Mouse (Mus musculus) heart, embryonic 16.5 days (tissue): ENCODE data around the gene BC017158. TPM values are rescaled to one million over a fixed set of nuclear protein-coding genes. Genes with fewer than 3 reads are reported as not detected.
A peak's percentile ranks its signal among the peaks of the same experiment; 100 is the strongest.

Source experiments
- ATAC-seq: fragments of 200-750 bp; cut with Nextera tagmentation; replicated peaks from 2 replicates; pipeline ENCODE4 v1.8.0; 2017; ENCODE audit warnings: moderate number of reproducible peaks; ENCODE audit not compliant: insufficient read depth, low FRiP score; ENCODE audit errors: extremely low read depth
- H3K27ac ChIP-seq: fragments of 300-500 bp; sonication (generic); 2 replicates; pipeline ENCODE4 v1.5.1; 2014; ENCODE audit warnings: mild to moderate bottlenecking, low read length, control low read depth, moderate library complexity
- H3K27me3 ChIP-seq: fragments of 300-500 bp; sonication (generic); 2 replicates; pipeline ENCODE4 v1.6.1; 2014; ENCODE audit warnings: low read length, mixed read lengths; ENCODE audit not compliant: control insufficient read depth, insufficient read depth
- H3K36me3 ChIP-seq: fragments of 300-500 bp; sonication (generic); 2 replicates; pipeline ENCODE4 v1.6.1; 2014; ENCODE audit not compliant: control insufficient read depth, insufficient read depth
- H3K4me1 ChIP-seq: fragments of 300-500 bp; sonication (generic); 2 replicates; pipeline ENCODE4 v1.6.1; 2014; ENCODE audit warnings: low read length, mixed read lengths; ENCODE audit not compliant: control insufficient read depth, insufficient read depth
- H3K4me2 ChIP-seq: fragments of 300-500 bp; sonication (generic); 2 replicates; pipeline ENCODE4 v1.6.1; 2014; ENCODE audit warnings: low read depth, mild to moderate bottlenecking, control low read depth, low read length
- H3K4me3 ChIP-seq: fragments of 300-500 bp; sonication (generic); 2 replicates; pipeline ENCODE4 v1.5.1; 2014; ENCODE audit warnings: mild to moderate bottlenecking, control low read depth, low read length
- H3K9ac ChIP-seq: fragments of 300-500 bp; sonication (generic); 2 replicates; pipeline ENCODE4 v1.6.1; 2014; ENCODE audit warnings: low read length, control low read depth
- H3K9me3 ChIP-seq: fragments of 300-500 bp; sonication (generic); replicated peaks from 2 replicates; pipeline ENCODE4 v1.6.1; 2016; ENCODE audit warnings: low read length; ENCODE audit not compliant: control insufficient read depth
- WGBS: fragments of 180-500 bp; shearing (Covaris S2); extraction: QIAGEN DNeasy Blood & Tissue Kit; methylation state at CpG from one replicate; pipeline ENCODE4 v1.1.7; 2014; 5-methylcytosine and 5-hydroxymethylcytosine counted together
- polyA plus RNA-seq: library from polyadenylated mRNA; unstranded; fragments of >200 nt; fragmentation: Nextera tagmentation; extraction: Ambion mirVana; gene quantifications from 2 replicates; pipeline ENCODE4 v1.2.1, GENCODE M21; 2015

BC017158 gene
- polyA plus RNA-seq, 1 experiment from 2014 or later = 14.2 TPM

DNA sequence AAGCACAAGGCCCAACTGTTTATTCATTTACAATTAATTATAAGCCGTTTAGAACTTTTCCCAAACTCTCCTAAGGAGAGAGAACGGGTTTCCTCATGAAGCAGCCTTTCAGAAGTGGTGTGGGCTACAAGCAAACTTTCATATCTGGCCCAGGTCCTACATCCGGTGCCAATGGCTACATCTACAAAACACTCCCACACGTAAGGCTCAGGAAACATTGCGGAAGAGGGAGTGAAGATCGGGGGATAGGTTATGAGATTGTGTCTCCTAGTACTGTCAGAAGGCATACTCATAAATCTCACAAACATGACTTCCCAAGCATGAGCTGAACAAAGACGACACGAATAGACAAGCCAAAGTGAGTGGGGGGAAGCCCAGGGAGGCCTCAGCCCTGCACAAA lies 13.8 kb upstream of the BC017158 start:
- Histone ChIP-seq H3K27me3 (no peaks in the 10 kb centered on the region), H3K9ac (no peak overlapping the region), H3K4me1 (peaks cover 9% of the 10 kb centered on the region), H3K9me3 (no peaks in the 10 kb centered on the region), H3K27ac (no peak overlapping the region), H3K36me3 (no peaks in the 10 kb centered on the region), H3K4me2 (no peak overlapping the region), H3K4me3 (no peak overlapping the region)
- no peak for ATAC-seq
- 62% methylated on average over 8 of the region's 8 CpGs for WGBS

- Histone ChIP-seq H3K27ac (no peak overlapping the region), H3K9me3 (no peaks in the 10 kb centered on the region), H3K36me3 (no peaks in the 10 kb centered on the region), H3K4me1 (peaks cover 9% of the 10 kb centered on the region), H3K4me3 (no peak overlapping the region), H3K9ac (no peak overlapping the region), H3K4me2 (no peak overlapping the region), H3K27me3 (no peaks in the 10 kb centered on the region)
- WGBS = 62% methylated on average over 3 of the region's 3 CpGs
- ATAC-seq = no peak
Observed at GRCm38 (mm10) chr7:128311263-128311662, 13.3 kb upstream of the BC017158 start.

GRCm38 (mm10) chr7:128310229-128310688 lies 12.3 kb upstream of the BC017158 start:
- Histone ChIP-seq H3K27ac (no peak overlapping the region), H3K9ac (no peak overlapping the region), H3K9me3 (no peaks in the 10 kb centered on the region), H3K36me3 (no peaks in the 10 kb centered on the region), H3K27me3 (no peaks in the 10 kb centered on the region), H3K4me3 (no peak overlapping the region), H3K4me2 (no peak overlapping the region), H3K4me1 (peaks cover 9% of the 10 kb centered on the region)
- WGBS = 17% methylated on average over 8 of the region's 8 CpGs
- ATAC-seq = no peak

- 43% methylated on average over 1 of the region's 1 CpGs for WGBS
- Histone ChIP-seq H3K4me3 (no peak overlapping the region), H3K9ac (no peak overlapping the region), H3K27ac (no peak overlapping the region), H3K9me3 (no peaks in the 10 kb centered on the region), H3K4me2 (no peak overlapping the region), H3K27me3 (no peaks in the 10 kb centered on the region), H3K4me1 (peaks cover 9% of the 10 kb centered on the region), H3K36me3 (no peaks in the 10 kb centered on the region)
- no peak for ATAC-seq
Observed at GRCm38 (mm10) chr7:128309776-128310175, 11.8 kb upstream of the BC017158 start.

DNA sequence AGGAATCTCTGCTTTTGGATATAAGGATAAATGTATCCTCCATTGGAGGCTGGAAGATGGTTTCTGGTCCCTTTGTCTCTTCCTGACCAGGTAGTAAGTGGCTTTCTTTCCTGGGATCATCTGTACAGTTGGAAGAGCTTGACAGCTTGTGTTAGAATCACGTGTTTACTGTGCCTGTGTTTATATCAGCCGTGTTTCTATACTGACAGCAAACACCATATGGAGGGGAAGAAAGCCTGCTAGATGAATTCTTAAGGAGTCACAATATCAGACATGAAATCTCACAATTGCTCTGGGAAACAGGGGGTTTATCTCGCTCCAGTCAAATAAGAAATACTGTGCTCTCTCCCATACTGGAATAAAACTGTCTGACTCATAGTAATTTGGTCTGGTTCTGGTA lies 11.2 kb upstream of the BC017158 start:
- WGBS = 72% methylated on average over 3 of the region's 3 CpGs
- Histone ChIP-seq H3K4me2 (no peak overlapping the region), H3K4me3 (no peak overlapping the region), H3K4me1 (peaks cover 9% of the 10 kb centered on the region), H3K27me3 (no peaks in the 10 kb centered on the region), H3K27ac (no peak overlapping the region), H3K9me3 (no peaks in the 10 kb centered on the region), H3K36me3 (no peaks in the 10 kb centered on the region), H3K9ac (no peak overlapping the region)
- ATAC-seq = no peak

DNA sequence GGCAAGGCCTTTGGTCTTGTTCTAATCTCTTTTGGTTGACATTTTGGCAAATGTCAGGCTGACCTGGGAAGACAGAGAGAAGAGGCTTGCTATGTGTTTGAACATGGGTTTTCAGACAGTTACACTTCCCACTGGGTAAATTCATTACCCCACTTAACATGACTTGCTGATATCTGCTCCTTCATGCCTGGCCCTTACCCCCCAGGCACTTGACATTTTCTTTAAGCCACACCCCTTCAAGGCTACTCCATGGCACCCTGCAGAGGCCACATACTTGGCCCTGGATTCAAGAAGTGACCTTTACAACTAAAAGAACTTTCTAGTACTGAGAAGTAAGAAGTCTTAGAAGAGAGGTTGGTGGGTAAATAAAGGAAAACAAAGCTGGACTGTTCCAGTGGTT lies 9.9 kb upstream of the BC017158 start:
- H3K4me2 ChIP-seq = no peak overlapping the region
- no peak for ATAC-seq
- no peaks in the 10 kb centered on the region for H3K27me3 ChIP-seq
- peaks cover 9% of the 10 kb centered on the region for H3K4me1 ChIP-seq
- no peaks in the 10 kb centered on the region for H3K9me3 ChIP-seq
- no peaks in the 10 kb centered on the region for H3K36me3 ChIP-seq
- no peak overlapping the region for H3K4me3 ChIP-seq
- H3K9ac ChIP-seq = no peak overlapping the region
- no peak overlapping the region for H3K27ac ChIP-seq

- Histone ChIP-seq H3K4me1 (0 out of 2 replicates have a peak, but pooled peaks cover 2% of the 10 kb centered on the region), H3K9ac (no peak overlapping the region), H3K27ac (no peak overlapping the region), H3K4me2 (no peak overlapping the region), H3K36me3 (no peaks in the 10 kb centered on the region), H3K4me3 (no peak overlapping the region), H3K27me3 (no peaks in the 10 kb centered on the region), H3K9me3 (no peaks in the 10 kb centered on the region)
- WGBS = 5% methylated on average over 5 of the region's 5 CpGs
- ATAC-seq = peak; percentile 75
Observed at GRCm38 (mm10) chr7:128304907-128305306, 6.9 kb upstream of the BC017158 start.

DNA sequence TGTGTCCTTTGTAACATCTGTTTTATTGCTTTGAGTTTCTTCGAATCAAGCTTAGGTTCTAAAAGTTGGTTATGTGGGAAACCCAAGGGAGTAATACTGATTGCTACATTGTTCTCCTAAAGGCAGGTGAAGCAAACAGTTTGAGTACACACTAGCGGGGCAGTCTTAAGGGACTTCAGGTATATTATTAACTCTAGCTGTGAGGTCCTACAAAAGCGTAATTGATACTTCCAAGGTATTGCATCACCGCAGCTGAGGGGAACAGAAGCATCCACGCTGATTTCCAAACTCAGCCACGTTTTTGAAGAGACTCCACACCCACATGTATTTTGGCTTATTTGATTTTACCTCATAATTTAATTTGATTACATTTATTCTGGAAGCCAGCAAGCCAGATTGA lies 6.2 kb upstream of the BC017158 start:
- no peak overlapping the region for H3K4me3 ChIP-seq
- ATAC-seq = no peak
- WGBS = 72% methylated on average over 6 of the region's 6 CpGs
- H3K27ac ChIP-seq = no peak overlapping the region
- H3K4me1 ChIP-seq = no peaks in the 10 kb centered on the region
- no peaks in the 10 kb centered on the region for H3K36me3 ChIP-seq
- H3K4me2 ChIP-seq = no peak overlapping the region
- H3K9ac ChIP-seq = no peak overlapping the region
- no peaks in the 10 kb centered on the region for H3K27me3 ChIP-seq
- H3K9me3 ChIP-seq = no peaks in the 10 kb centered on the region

DNA sequence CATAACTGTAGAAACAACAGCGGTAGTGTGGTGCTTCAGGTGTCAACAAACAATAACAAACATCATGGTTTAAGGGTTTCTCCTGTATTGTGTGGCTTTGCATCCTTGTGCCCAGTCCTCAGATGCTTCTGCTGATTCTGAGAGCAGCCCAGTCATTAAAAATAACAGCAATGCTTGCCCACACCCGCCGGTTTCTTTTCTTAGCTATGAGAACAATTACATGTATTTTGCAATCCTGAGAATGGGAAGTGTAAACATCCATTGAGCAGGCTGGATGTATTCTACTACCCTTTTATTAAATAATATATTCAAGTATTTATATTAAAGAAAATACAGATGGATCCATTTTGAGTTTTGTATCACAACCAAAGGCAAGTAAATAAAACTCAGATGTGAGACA lies 4.2 kb upstream of the BC017158 start:
- no peak overlapping the region for H3K27ac ChIP-seq
- whole genome bisulfite sequencing = 66% methylated on average over 3 of the region's 3 CpGs
- H3K4me3 ChIP-seq = no peak overlapping the region
- ATAC-seq = no peak
- peaks cover 6% of the 10 kb centered on the region for H3K4me1 ChIP-seq
- no peaks in the 10 kb centered on the region for H3K36me3 ChIP-seq
- no peaks in the 10 kb centered on the region for H3K27me3 ChIP-seq
- H3K4me2 ChIP-seq = no peak overlapping the region
- H3K9me3 ChIP-seq = no peaks in the 10 kb centered on the region
- no peak overlapping the region for H3K9ac ChIP-seq

GRCm38 (mm10) chr7:128300952-128301351 lies 3.0 kb upstream of the BC017158 start:
- 63% methylated on average over 3 of the region's 3 CpGs for WGBS
- Histone ChIP-seq H3K9ac (no peak overlapping the region), H3K9me3 (no peaks in the 10 kb centered on the region), H3K4me2 (no peak overlapping the region), H3K27me3 (no peaks in the 10 kb centered on the region), H3K4me1 (peaks cover 11% of the 10 kb centered on the region), H3K4me3 (no peak overlapping the region), H3K36me3 (no peaks in the 10 kb centered on the region; the same call in 1 of the 2 replicates), H3K27ac (no peak overlapping the region)
- no peak for ATAC-seq
